Mouse (Mus musculus) MEL (cell line): Measurements from ENCODE around the gene Map3k19. TPM values are rescaled to one million over a fixed set of nuclear protein-coding genes. Genes with fewer than 3 reads are reported as not detected.

ENCODE experiments used
- DNase-seq: peaks from one replicate; pipeline ENCODE4 v3.0.0; 2011; ENCODE audit warnings: low read depth, low spot score
- H3K27ac ChIP-seq: 2 replicates; pipeline ENCODE4 v1.5.1; 2012; ENCODE audit warnings: low read depth, mild to moderate bottlenecking, control low read depth, low read length, moderate library complexity; ENCODE audit not compliant: control insufficient read depth
- H3K27me3 ChIP-seq, 2 experiments: fragments of 150-350 bp in 1 of 2; sonication (generic) in 1 of 2; 2 replicates each; pipeline ENCODE4 v1.6.1; 2012; ENCODE audit warnings: low read length in 2 of 2, mild to moderate bottlenecking in 2 of 2, improper control_type of control experiment in 1 of 2, moderate library complexity in 1 of 2; ENCODE audit not compliant: insufficient read depth in 2 of 2, control insufficient read depth in 1 of 2
- H3K36me3 ChIP-seq, 2 experiments: 2 replicates each; pipeline ENCODE4 v1.6.1; 2012 to 2014; ENCODE audit warnings: low read length in 2 of 2, improper control_type of control experiment in 1 of 2, inconsistent platforms in 1 of 2, mild to moderate bottlenecking in 1 of 2; ENCODE audit not compliant: insufficient read depth in 2 of 2, control insufficient read depth in 1 of 2
- H3K4me1 ChIP-seq, 2 experiments: fragments of 150-350 bp in 1 of 2; sonication (generic) in 1 of 2; 2 replicates each; pipeline ENCODE4 v1.6.1; 2012; ENCODE audit warnings: low read length in 2 of 2, improper control_type of control experiment in 1 of 2, mild to moderate bottlenecking in 1 of 2; ENCODE audit not compliant: insufficient read depth in 2 of 2, control insufficient read depth in 1 of 2
- H3K4me3 ChIP-seq, 2 experiments: fragments of 150-350 bp in 1 of 2; sonication (generic) in 1 of 2; 2 replicates each; pipeline ENCODE4 v1.5.1; 2012; ENCODE audit warnings: low read depth in 2 of 2, low read length in 2 of 2, mild to moderate bottlenecking in 2 of 2, moderate library complexity in 2 of 2, control low read depth in 1 of 2, improper control_type of control experiment in 1 of 2; ENCODE audit not compliant: control insufficient read depth in 1 of 2, insufficient read depth in 1 of 2
- H3K79me2 ChIP-seq: 2 replicates; pipeline ENCODE4 v1.6.1; 2012; ENCODE audit warnings: mild to moderate bottlenecking, low read length, moderate library complexity; ENCODE audit not compliant: control insufficient read depth, poor library complexity, insufficient read depth
- H3K9ac ChIP-seq: 2 replicates; pipeline ENCODE4 v1.6.1; 2012; ENCODE audit warnings: low read depth, mild to moderate bottlenecking, control low read depth, low read length, moderate library complexity; ENCODE audit not compliant: control insufficient read depth, poor library complexity, severe bottlenecking
- H3K9me3 ChIP-seq: fragments of 150-350 bp; sonication (generic); replicated peaks from 2 replicates; pipeline ENCODE4 v1.6.1; 2012; ENCODE audit warnings: mild to moderate bottlenecking, low read length, improper control_type of control experiment, moderate library complexity; ENCODE audit not compliant: insufficient read depth
- BHLHE40 ChIP-seq: IDR thresholded peaks from 2 replicates; pipeline ENCODE4 v1.6.1; 2012; ENCODE audit warnings: low read depth, mild to moderate bottlenecking, inconsistent platforms, low read length, improper control_type of control experiment, borderline replicate concordance
- CHD1 ChIP-seq: IDR thresholded peaks from 2 replicates; pipeline ENCODE4 v1.6.1; 2012; ENCODE audit warnings: low read depth, mild to moderate bottlenecking, inconsistent platforms, low read length, improper control_type of control experiment
- CHD2 ChIP-seq: IDR thresholded peaks from 2 replicates; pipeline ENCODE4 v1.6.1; 2011; ENCODE audit warnings: low read length, improper control_type of control experiment
- CTCF ChIP-seq, 3 experiments: IDR thresholded peaks in 2 of 3; conservative IDR thresholded peaks in 1 of 3; 2 replicates each; pipeline ENCODE4 v1.5.1; 2011 to 2012; ENCODE audit warnings: low read length in 3 of 3, low read depth in 2 of 3, mild to moderate bottlenecking in 2 of 3, improper control_type of control experiment in 1 of 3, inconsistent platforms in 1 of 3, mixed read lengths in 1 of 3, moderate library complexity in 1 of 3; ENCODE audit not compliant: control insufficient read depth in 1 of 3, insufficient read depth in 1 of 3, poor library complexity in 1 of 3, severe bottlenecking in 1 of 3
- E2F4 ChIP-seq: IDR thresholded peaks from 2 replicates; pipeline ENCODE4 v1.6.1; 2011; ENCODE audit warnings: low read depth, low read length, improper control_type of control experiment, borderline replicate concordance
- ELF1 ChIP-seq: IDR thresholded peaks from 2 replicates; pipeline ENCODE4 v1.6.1; 2014; ENCODE audit warnings: low read depth, mild to moderate bottlenecking, inconsistent platforms, low read length, improper control_type of control experiment, moderate library complexity
- ETS1 ChIP-seq: IDR thresholded peaks from 2 replicates; pipeline ENCODE4 v1.6.1; 2012; ENCODE audit warnings: low read depth, mild to moderate bottlenecking, inconsistent platforms, low read length, improper control_type of control experiment, moderate library complexity
- GATA1 ChIP-seq: IDR thresholded peaks from 2 replicates; pipeline ENCODE4 v1.6.1; 2011; ENCODE audit warnings: low read depth, low read length, improper control_type of control experiment
- HCFC1 ChIP-seq: IDR thresholded peaks from 2 replicates; pipeline ENCODE4 v1.6.1; 2012; ENCODE audit warnings: low read depth, mild to moderate bottlenecking, inconsistent platforms, low read length, improper control_type of control experiment, moderate library complexity
- JUND ChIP-seq: IDR thresholded peaks from 2 replicates; pipeline ENCODE4 v1.6.1; 2011; ENCODE audit warnings: low read depth, mild to moderate bottlenecking, improper control_type of control experiment, low read length
- MEF2A ChIP-seq: IDR thresholded peaks from 2 replicates; pipeline ENCODE4 v1.6.1; 2014; ENCODE audit warnings: low read depth, mild to moderate bottlenecking, inconsistent platforms, low read length, improper control_type of control experiment; ENCODE audit not compliant: poor library complexity, insufficient replicate concordance, severe bottlenecking; ENCODE audit errors: extremely low read depth
- MXI1 ChIP-seq: IDR thresholded peaks from 2 replicates; pipeline ENCODE4 v1.6.1; 2011; ENCODE audit warnings: mild to moderate bottlenecking, low read depth, low read length, improper control_type of control experiment
- MYC ChIP-seq: IDR thresholded peaks from 2 replicates; pipeline ENCODE4 v1.6.1; 2011; ENCODE audit warnings: low read depth, mild to moderate bottlenecking, low read length, improper control_type of control experiment, moderate library complexity
- NELFE ChIP-seq: IDR thresholded peaks from 2 replicates; pipeline ENCODE4 v1.6.1; 2011; ENCODE audit warnings: low read depth, low read length, improper control_type of control experiment
- NRF1 ChIP-seq: IDR thresholded peaks from 2 replicates; pipeline ENCODE4 v1.6.1; 2014; ENCODE audit warnings: low read depth, mild to moderate bottlenecking, inconsistent platforms, low read length, improper control_type of control experiment, moderate library complexity; ENCODE audit not compliant: poor library complexity, insufficient read depth, severe bottlenecking
- POLR2A ChIP-seq, 2 experiments: IDR thresholded peaks; 2 replicates each; pipeline ENCODE4 v1.6.1; 2011 to 2012; ENCODE audit warnings: low read length in 2 of 2, mild to moderate bottlenecking in 2 of 2, control low read depth in 1 of 2, improper control_type of control experiment in 1 of 2, low read depth in 1 of 2, moderate library complexity in 1 of 2; ENCODE audit not compliant: control insufficient read depth in 1 of 2, insufficient read depth in 1 of 2, poor library complexity in 1 of 2
- RCOR1 ChIP-seq: IDR thresholded peaks from 2 replicates; pipeline ENCODE4 v1.6.1; 2012; ENCODE audit warnings: low read depth, mild to moderate bottlenecking, inconsistent platforms, low read length, improper control_type of control experiment
- TAL1 ChIP-seq: IDR thresholded peaks from 2 replicates; pipeline ENCODE4 v1.6.1; 2012; ENCODE audit warnings: mild to moderate bottlenecking, inconsistent platforms, low read length, moderate library complexity, mixed read lengths
- UBTF ChIP-seq: IDR thresholded peaks from 2 replicates; pipeline ENCODE4 v1.6.1; 2012; ENCODE audit warnings: low read depth, mild to moderate bottlenecking, inconsistent platforms, low read length, improper control_type of control experiment, moderate library complexity, borderline replicate concordance; ENCODE audit not compliant: insufficient read depth
- USF2 ChIP-seq, 2 experiments: IDR thresholded peaks; 2 replicates each; pipeline ENCODE4 v1.6.1; 2011 to 2012; ENCODE audit warnings: improper control_type of control experiment in 2 of 2, low read length in 2 of 2, borderline replicate concordance in 1 of 2, inconsistent platforms in 1 of 2, low read depth in 1 of 2, mild to moderate bottlenecking in 1 of 2; ENCODE audit not compliant: insufficient read depth in 1 of 2
- ZC3H11A ChIP-seq: IDR thresholded peaks from 2 replicates; pipeline ENCODE4 v1.6.1; 2012; ENCODE audit warnings: low read depth, mild to moderate bottlenecking, inconsistent platforms, low read length, improper control_type of control experiment
- ZKSCAN1 ChIP-seq: IDR thresholded peaks from 2 replicates; pipeline ENCODE4 v1.6.1; 2012; ENCODE audit warnings: low read depth, mild to moderate bottlenecking, inconsistent platforms, low read length, improper control_type of control experiment, moderate library complexity
- ZNF384 ChIP-seq: IDR thresholded peaks from 2 replicates; pipeline ENCODE4 v1.6.1; 2012; ENCODE audit warnings: low read depth, mild to moderate bottlenecking, inconsistent platforms, low read length, improper control_type of control experiment
- polyA plus RNA-seq, 2 experiments: library from polyadenylated mRNA; stranded (reverse) in 1 of 2; unstranded in 1 of 2; fragments of >175 nt in 1 of 2; fragments of >200 nt in 1 of 2; gene quantifications; 2 replicates each; pipeline versions ENCODE4 v1.2.1 to v1.2.4; 2012; ENCODE audit warnings: low replicate concordance in 2 of 2, low read depth in 1 of 2; ENCODE audit not compliant: insufficient read length in 2 of 2, insufficient read depth in 1 of 2, missing spikeins in 1 of 2
- total RNA-seq: library from RNA; depleted of rRNA; stranded (reverse); fragments of 300-350 nt; gene quantifications from 2 replicates; pipeline ENCODE4 v1.2.3, GENCODE M21; 2012

Gene Map3k19
- total and polyA plus RNA-seq, 3 experiments = not detected

- Histone ChIP-seq H3K36me3 (peaks cover 8 to 39% of the 10 kb centered on the region in 2 experiments), H3K4me1 (no peaks in the 10 kb centered on the region; a peak in 1 of 4 replicates), H3K4me3 (no peak overlapping the region), H3K9me3 (no peaks in the 10 kb centered on the region), H3K9ac (no peak overlapping the region), H3K27ac (no peak overlapping the region)
- no peak for DNase-seq
- TF ChIP-seq CHD1 = no peak
- TF ChIP-seq TAL1 = no peak
- no peak for TF ChIP-seq ETS1
- no peak for TF ChIP-seq USF2 (IDR thresholded peaks at IDR 0.05; ENCODE audit: borderline replicate concordance in 1 of 2, insufficient read depth in 1 of 2, low read depth in 1 of 2, low read length in 2 of 2)
- no peak for TF ChIP-seq MEF2A
- no peak for TF ChIP-seq MYC
- no peak for TF ChIP-seq NRF1
- TF ChIP-seq GATA1 = no peak
- no peak for TF ChIP-seq E2F4
- no peak for TF ChIP-seq HCFC1
- no peak for TF ChIP-seq ZC3H11A
- TF ChIP-seq ZKSCAN1 = no peak
- no peak for TF ChIP-seq JUND
- TF ChIP-seq NELFE = no peak
- no peak for TF ChIP-seq ELF1
- no peak for TF ChIP-seq BHLHE40
- no peak for TF ChIP-seq ZNF384
- no peak for TF ChIP-seq CTCF (IDR thresholded peaks at IDR 0.05 in 2 of 3, conservative IDR thresholded peaks at IDR 0.05 in 1 of 3; ENCODE audit: control insufficient read depth in 1 of 3, insufficient read depth in 1 of 3, low read depth in 2 of 3, low read length in 3 of 3, poor library complexity in 1 of 3, severe bottlenecking in 1 of 3)
- TF ChIP-seq, all 39 proteins: peak for 0
- Histone ChIP-seq H3K79me2 (peaks cover 21% of the 10 kb centered on the region), H3K27me3 (no peaks in the 10 kb centered on the region)
These were observed 59.6 kb downstream of the Map3k19 start for GRCm38 (mm10) chr1:127795087-127795769.

GRCm38 (mm10) chr1:127793459-127793858, 61.4 kb downstream of the Map3k19 start:
- Histone ChIP-seq H3K9ac (no peak overlapping the region), H3K4me1 (peaks cover 3 to 4% of the 10 kb centered on the region in 2 experiments; a peak in 2 of 4 replicates), H3K27ac (no peak overlapping the region), H3K36me3 (peaks cover 17 to 36% of the 10 kb centered on the region in 2 experiments), H3K79me2 (peaks cover 38% of the 10 kb centered on the region), H3K9me3 (no peaks in the 10 kb centered on the region), H3K27me3 (no peaks in the 10 kb centered on the region), H3K4me3 (no peak overlapping the region)
- no peak for DNase-seq
- TF ChIP-seq ZNF384 (no peak), JUND (no peak), CTCF (IDR thresholded peaks at IDR 0.05 in 2 of 3, conservative IDR thresholded peaks at IDR 0.05 in 1 of 3; ENCODE audit: control insufficient read depth in 1 of 3, insufficient read depth in 1 of 3, low read depth in 2 of 3, low read length in 3 of 3, poor library complexity in 1 of 3, severe bottlenecking in 1 of 3) (no peak), UBTF (no peak), RCOR1 (no peak), ETS1 (no peak), CHD2 (no peak), MEF2A (no peak), MXI1 (no peak), TAL1 (no peak), ZC3H11A (no peak), CHD1 (no peak), POLR2A (IDR thresholded peaks at IDR 0.05; ENCODE audit: control insufficient read depth in 1 of 2, insufficient read depth in 1 of 2, low read depth in 1 of 2, low read length in 2 of 2, poor library complexity in 1 of 2) (no peak)
